Mouse (Mus musculus) cortical plate, adult 2 months (tissue): Measurements from ENCODE around the gene Gm37240.

ENCODE experiments used
- CTCF ChIP-seq: fragments of 200-500 bp; IDR thresholded peaks from 2 replicates; pipeline ENCODE4 v1.5.1; 2011; ENCODE audit warnings: mild to moderate bottlenecking, control low read depth, low read length; ENCODE audit not compliant: insufficient read depth; ENCODE audit errors: extremely low read depth
- POLR2A ChIP-seq: fragments of 200-500 bp; IDR thresholded peaks from 2 replicates; pipeline ENCODE4 v1.6.1; 2011; ENCODE audit warnings: mild to moderate bottlenecking, low read length, control low read depth; ENCODE audit not compliant: insufficient read depth; ENCODE audit errors: extremely low read depth

DNA sequence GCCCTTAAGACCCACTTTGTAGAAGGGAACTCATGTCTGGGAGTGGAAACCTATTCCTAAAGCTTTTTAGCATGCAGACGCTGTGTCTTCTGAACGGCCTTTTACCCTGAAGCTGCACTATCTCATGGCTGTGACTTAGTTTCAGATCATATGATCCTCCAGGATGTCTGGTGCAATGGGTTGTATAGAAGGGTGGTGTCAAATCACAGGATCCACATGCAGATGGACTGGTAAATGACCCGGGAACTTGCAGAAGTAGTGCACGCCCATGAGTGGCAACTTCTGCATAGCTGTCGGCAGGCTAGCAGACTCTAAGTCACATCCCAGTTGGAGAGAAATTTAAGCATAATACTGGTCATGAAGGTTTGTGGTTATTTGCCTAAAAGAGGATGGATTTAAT is 1139.2 kb downstream of the Gm37240 start:
- TF ChIP-seq POLR2A (no peak), CTCF (no peak)
